Mouse (Mus musculus): ENCODE results near the gene Mrpl51. TPM values are rescaled to one million over a fixed set of nuclear protein-coding genes. Genes with fewer than 3 reads are reported as not detected.

Mrpl51 gene
- total and polyA plus RNA-seq, 3 experiments = 166 to 343 (median 303) TPM

DNA sequence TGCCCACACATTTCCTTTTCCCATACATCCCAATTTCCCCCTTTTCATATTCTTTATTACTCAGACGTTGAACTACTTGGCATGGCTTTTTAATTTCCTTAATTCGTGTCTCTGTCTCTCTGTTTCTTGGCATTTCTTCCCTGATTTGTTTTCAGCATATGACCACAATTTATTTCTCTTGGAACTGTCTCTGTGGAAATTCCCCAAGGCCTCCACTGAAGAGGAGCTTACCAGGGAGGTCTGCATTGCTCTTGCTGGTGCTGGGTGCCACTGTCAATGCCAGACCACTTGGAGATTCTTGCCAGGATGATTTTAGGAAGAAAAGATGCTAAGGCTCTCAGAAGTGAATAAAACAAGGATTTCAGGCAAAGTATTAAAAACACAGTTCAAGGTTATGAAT, 21.0 kb downstream of the Mrpl51 start:
- no peak overlapping the region for H3K27ac ChIP-seq
- peaks cover 2% of the 10 kb centered on the region; the same call in 1 of the 2 replicates for H3K4me1 ChIP-seq (ENCODE audit: control insufficient read depth, insufficient read depth, low read length)
- H3K79me2 ChIP-seq (replicated peaks; ENCODE audit: control insufficient read depth, insufficient read depth, low read length) = no peaks in the 10 kb centered on the region
- no peak overlapping the region for H3K9ac ChIP-seq (ENCODE audit: low read depth, low read length)
- H3K4me3 ChIP-seq = no peak overlapping the region
- no peaks in the 10 kb centered on the region for H3K27me3 ChIP-seq (ENCODE audit: control insufficient read depth, insufficient read depth, low read length)
- intact Hi-C loops (cut with DNase I) = loop anchor here (10.0 kb wide), 1 partner anchor 48 kb away; the partner anchor contains the start of gene Gapdh
- TF ChIP-seq CTCF (IDR thresholded peaks at IDR 0.05) (no peak), POLR2A (IDR thresholded peaks at IDR 0.05; ENCODE audit: insufficient read depth, low read depth, low read length) (no peak), EP300 (IDR thresholded peaks at IDR 0.05; ENCODE audit: insufficient read depth, low read depth, low read length) (no peak)
- WGBS = 13% methylated on average over 2 of the region's 2 CpGs
- no peak for DNase-seq
- H3K36me3 ChIP-seq (ENCODE audit: control insufficient read depth, insufficient read depth, low read length) = no peaks in the 10 kb centered on the region

DNA sequence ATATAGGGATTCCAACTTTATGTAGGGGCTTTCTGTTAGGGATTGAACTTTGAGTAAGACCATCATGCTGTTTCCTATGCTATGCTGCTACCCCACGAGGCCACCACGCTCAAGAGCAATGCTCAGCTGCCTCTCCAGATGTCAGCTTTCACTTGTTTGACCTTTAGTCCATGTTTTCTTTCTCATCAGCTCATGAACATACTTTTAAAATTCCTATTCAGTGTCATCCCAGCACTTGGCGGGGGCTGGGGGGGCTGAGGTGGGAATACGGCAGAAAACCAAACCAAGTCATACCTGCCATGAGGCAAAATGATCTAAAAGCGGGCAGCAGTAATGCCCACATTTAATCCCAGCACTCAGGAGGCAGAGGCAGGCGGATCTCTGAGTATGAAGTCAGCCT, 21.5 kb downstream of the Mrpl51 start:
- Histone ChIP-seq H3K27me3 (ENCODE audit: control insufficient read depth, insufficient read depth, low read length) (no peaks in the 10 kb centered on the region), H3K36me3 (ENCODE audit: control insufficient read depth, insufficient read depth, low read length) (no peaks in the 10 kb centered on the region), H3K4me1 (ENCODE audit: control insufficient read depth, insufficient read depth, low read length) (peaks cover 2% of the 10 kb centered on the region; the same call in 1 of the 2 replicates), H3K27ac (no peak overlapping the region), H3K4me3 (no peak overlapping the region), H3K79me2 (replicated peaks; ENCODE audit: control insufficient read depth, insufficient read depth, low read length) (no peaks in the 10 kb centered on the region), H3K9ac (ENCODE audit: low read depth, low read length) (no peak overlapping the region)
- DNase-seq = no peak
- intact Hi-C loops (cut with DNase I) = loop anchor here (10.0 kb wide), 1 partner anchor 48 kb away; the partner anchor contains the start of gene Gapdh
- WGBS = 65% methylated on average over 6 of the region's 6 CpGs
- TF ChIP-seq POLR2A (IDR thresholded peaks at IDR 0.05; ENCODE audit: insufficient read depth, low read depth, low read length) = no peak
- TF ChIP-seq EP300 (IDR thresholded peaks at IDR 0.05; ENCODE audit: insufficient read depth, low read depth, low read length) = no peak
- TF ChIP-seq CTCF (IDR thresholded peaks at IDR 0.05) = no peak

DNA sequence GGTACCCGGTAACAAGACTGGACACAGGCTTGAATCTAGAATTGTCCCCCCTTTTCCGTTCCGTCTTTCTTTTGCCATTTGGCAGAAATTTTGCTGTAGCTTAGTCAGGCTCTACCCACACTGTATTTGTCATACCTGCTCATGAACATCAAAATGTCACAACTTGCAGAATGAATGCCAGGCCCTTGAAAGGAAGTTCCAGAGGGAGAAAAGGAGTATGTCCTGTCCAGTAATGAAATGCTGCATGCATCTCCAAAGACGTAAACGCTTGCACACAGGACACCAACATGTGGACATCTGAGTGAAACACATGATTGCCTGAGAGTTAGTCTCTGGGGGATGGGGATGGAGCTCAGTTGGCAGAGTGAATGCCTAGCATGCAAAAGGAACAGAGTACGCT, 22.1 kb downstream of the Mrpl51 start:
- intact Hi-C loops (cut with DNase I) = loop anchor here (2.0 to 10.0 kb wide), 2 partner anchors 21 to 49 kb away; partner anchors contain the start of gene Gapdh
- no peaks in the 10 kb centered on the region for H3K79me2 ChIP-seq (replicated peaks; ENCODE audit: control insufficient read depth, insufficient read depth, low read length)
- H3K36me3 ChIP-seq (ENCODE audit: control insufficient read depth, insufficient read depth, low read length) = no peaks in the 10 kb centered on the region
- WGBS = 69% methylated on average over 6 of the region's 6 CpGs
- no peak for TF ChIP-seq POLR2A (IDR thresholded peaks at IDR 0.05; ENCODE audit: insufficient read depth, low read depth, low read length)
- H3K27ac ChIP-seq = no peak overlapping the region
- H3K27me3 ChIP-seq (ENCODE audit: control insufficient read depth, insufficient read depth, low read length) = no peaks in the 10 kb centered on the region
- H3K4me1 ChIP-seq (ENCODE audit: control insufficient read depth, insufficient read depth, low read length) = peaks cover 2% of the 10 kb centered on the region; the same call in 1 of the 2 replicates
- H3K9ac ChIP-seq (ENCODE audit: low read depth, low read length) = no peak overlapping the region
- no peak for DNase-seq
- H3K4me3 ChIP-seq = no peak overlapping the region

DNA sequence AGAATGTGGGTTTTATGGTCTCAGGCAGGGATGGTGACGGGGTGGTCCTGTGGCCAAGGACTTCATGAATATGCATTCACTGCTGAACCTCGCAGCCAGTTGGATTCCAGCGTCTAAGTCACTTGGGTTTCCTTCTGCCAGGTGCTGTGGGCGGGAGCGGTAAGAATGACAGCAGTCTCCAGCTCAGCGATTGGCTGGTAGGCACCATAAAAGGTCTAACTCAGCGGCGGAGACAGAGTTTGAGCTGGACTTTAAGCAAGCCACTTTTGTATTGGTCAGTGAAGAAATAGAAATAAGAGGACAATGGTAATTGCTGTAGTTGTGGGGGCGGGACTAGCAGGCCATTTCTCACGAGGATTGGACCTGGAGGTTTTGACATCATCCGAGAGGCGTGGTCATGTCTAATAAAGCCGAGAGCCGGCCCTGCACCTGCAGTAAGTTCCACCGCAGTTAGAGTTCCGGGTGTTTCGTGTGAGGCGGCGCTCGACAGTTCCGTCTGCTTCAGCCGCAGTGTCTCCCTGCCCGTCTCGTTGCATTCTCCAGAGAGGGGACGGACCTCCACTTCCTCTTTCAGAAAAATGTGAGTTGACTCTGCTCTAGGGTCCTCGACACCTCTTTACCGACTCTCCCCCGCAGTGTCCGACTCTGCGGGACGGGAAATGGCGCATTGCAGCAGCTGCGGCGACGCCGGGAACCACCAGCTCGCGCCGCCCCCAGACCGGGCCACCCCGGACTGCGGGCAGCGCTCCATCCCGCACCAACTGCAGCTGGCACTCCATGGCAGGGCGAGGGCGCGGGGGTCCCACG, 23.8 kb downstream of the Mrpl51 start, which contains the start of gene Vamp1:
TSS of gene Vamp1 (plus strand) at position 404 of the 807 bp plus-strand sequence.
- DNase-seq = peak; percentile 90 to 95
- no peaks in the 10 kb centered on the region for H3K27me3 ChIP-seq (ENCODE audit: control insufficient read depth, insufficient read depth, low read length)
- H3K4me1 ChIP-seq (ENCODE audit: control insufficient read depth, insufficient read depth, low read length) = peaks cover 2% of the 10 kb centered on the region; the same call in 1 of the 2 replicates
- WGBS = under 1% methylated on average over 48 of the region's 48 CpGs
- H3K9ac ChIP-seq (ENCODE audit: low read depth, low read length) = peak within 1 kb of the TSS; percentile 82
- peak within 1 kb of the TSS; percentile 64 for H3K4me3 ChIP-seq
- intact Hi-C loops (cut with DNase I) = loop anchor here (2.0 to 10.0 kb wide), 3 partner anchors 23 to 147 kb away; partner anchors contain the start of gene Gapdh
- no peaks in the 10 kb centered on the region for H3K79me2 ChIP-seq (replicated peaks; ENCODE audit: control insufficient read depth, insufficient read depth, low read length)
- H3K36me3 ChIP-seq (ENCODE audit: control insufficient read depth, insufficient read depth, low read length) = no peaks in the 10 kb centered on the region
- peak within 1 kb of the TSS; percentile 76 for H3K27ac ChIP-seq
- TF ChIP-seq POLR2A (IDR thresholded peaks at IDR 0.05; ENCODE audit: insufficient read depth, low read depth, low read length) = peak; percentile 99
- TF ChIP-seq EP300 (IDR thresholded peaks at IDR 0.05; ENCODE audit: insufficient read depth, low read depth, low read length) = peak; percentile 84
- TF ChIP-seq CTCF (IDR thresholded peaks at IDR 0.05) = no peak; the same call in 1 of the 2 replicates

DNA sequence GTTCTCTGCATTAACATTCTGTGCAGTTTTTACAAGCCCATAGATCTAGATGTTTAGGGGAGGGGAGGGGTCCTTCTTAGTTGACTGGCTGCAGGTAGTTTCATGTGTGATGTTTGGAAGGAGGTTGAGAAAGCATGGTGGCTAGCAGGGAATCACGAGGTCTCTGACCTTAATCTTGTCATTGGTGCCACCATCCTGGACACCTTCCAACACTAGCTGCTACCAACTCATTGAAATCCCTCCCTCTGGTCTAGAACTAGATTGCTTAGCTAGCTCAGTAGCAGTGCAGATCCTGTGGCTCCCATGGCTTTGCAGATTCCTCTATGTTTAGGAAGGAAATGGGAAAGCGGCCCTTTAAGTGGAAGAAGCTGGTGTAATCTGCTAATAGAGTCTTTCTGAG, 25.3 kb downstream of the Mrpl51 start:
- H3K4me3 ChIP-seq = no peak overlapping the region
- peaks cover 2% of the 10 kb centered on the region; the same call in 1 of the 2 replicates for H3K4me1 ChIP-seq (ENCODE audit: control insufficient read depth, insufficient read depth, low read length)
- 52% methylated on average over 2 of the region's 2 CpGs for WGBS
- H3K9ac ChIP-seq (ENCODE audit: low read depth, low read length) = no peak overlapping the region
- no peak for DNase-seq
- no peaks in the 10 kb centered on the region for H3K36me3 ChIP-seq (ENCODE audit: control insufficient read depth, insufficient read depth, low read length)
- TF ChIP-seq POLR2A (IDR thresholded peaks at IDR 0.05; ENCODE audit: insufficient read depth, low read depth, low read length) (no peak), CTCF (IDR thresholded peaks at IDR 0.05) (no peak), EP300 (IDR thresholded peaks at IDR 0.05; ENCODE audit: insufficient read depth, low read depth, low read length) (no peak)
- intact Hi-C loops (cut with DNase I) = loop anchor here (5.0 to 10.0 kb wide), 2 partner anchors 52 to 145 kb away; partner anchors contain the start of gene Gapdh
- no peak overlapping the region for H3K27ac ChIP-seq
- no peaks in the 10 kb centered on the region for H3K27me3 ChIP-seq (ENCODE audit: control insufficient read depth, insufficient read depth, low read length)
- H3K79me2 ChIP-seq (replicated peaks; ENCODE audit: control insufficient read depth, insufficient read depth, low read length) = no peaks in the 10 kb centered on the region

DNA sequence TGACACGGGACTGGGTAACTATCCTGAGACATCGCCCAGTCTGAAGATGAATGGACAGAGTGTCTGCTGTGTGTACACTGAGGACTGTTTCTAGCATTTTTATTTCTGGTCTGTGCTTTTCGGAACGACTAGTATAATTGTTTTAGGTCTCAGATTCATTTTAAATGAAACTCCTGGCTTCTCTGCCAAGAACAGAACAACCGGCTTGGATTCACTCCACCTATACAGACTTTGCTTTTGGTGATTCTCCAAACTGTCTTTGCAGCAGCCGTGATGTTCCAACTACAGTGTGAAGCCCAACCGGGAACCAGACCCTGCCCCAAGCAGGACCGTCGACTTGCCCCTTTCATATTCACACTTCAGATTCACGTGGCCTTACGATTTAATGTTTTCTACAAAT, 26.3 kb downstream of the Mrpl51 start:
- H3K9ac ChIP-seq (ENCODE audit: low read depth, low read length) = no peak overlapping the region
- no peak for DNase-seq
- H3K27me3 ChIP-seq (ENCODE audit: control insufficient read depth, insufficient read depth, low read length) = no peaks in the 10 kb centered on the region
- no peak overlapping the region for H3K4me3 ChIP-seq
- 84% methylated on average over 11 of the region's 11 CpGs for WGBS
- no peak overlapping the region for H3K27ac ChIP-seq
- intact Hi-C loops (cut with DNase I) = loop anchor here (5.0 to 10.0 kb wide), 2 partner anchors 53 to 144 kb away; partner anchors contain the start of gene Gapdh
- peaks cover 2% of the 10 kb centered on the region; the same call in 1 of the 2 replicates for H3K4me1 ChIP-seq (ENCODE audit: control insufficient read depth, insufficient read depth, low read length)
- H3K79me2 ChIP-seq (replicated peaks; ENCODE audit: control insufficient read depth, insufficient read depth, low read length) = no peaks in the 10 kb centered on the region
- TF ChIP-seq CTCF (IDR thresholded peaks at IDR 0.05) = no peak
- no peak for TF ChIP-seq EP300 (IDR thresholded peaks at IDR 0.05; ENCODE audit: insufficient read depth, low read depth, low read length)
- TF ChIP-seq POLR2A (IDR thresholded peaks at IDR 0.05; ENCODE audit: insufficient read depth, low read depth, low read length) = no peak
- H3K36me3 ChIP-seq (ENCODE audit: control insufficient read depth, insufficient read depth, low read length) = no peaks in the 10 kb centered on the region
